Comparison of ENCODE assay signal across 21 mouse cellular contexts in the genomic region with DNA sequence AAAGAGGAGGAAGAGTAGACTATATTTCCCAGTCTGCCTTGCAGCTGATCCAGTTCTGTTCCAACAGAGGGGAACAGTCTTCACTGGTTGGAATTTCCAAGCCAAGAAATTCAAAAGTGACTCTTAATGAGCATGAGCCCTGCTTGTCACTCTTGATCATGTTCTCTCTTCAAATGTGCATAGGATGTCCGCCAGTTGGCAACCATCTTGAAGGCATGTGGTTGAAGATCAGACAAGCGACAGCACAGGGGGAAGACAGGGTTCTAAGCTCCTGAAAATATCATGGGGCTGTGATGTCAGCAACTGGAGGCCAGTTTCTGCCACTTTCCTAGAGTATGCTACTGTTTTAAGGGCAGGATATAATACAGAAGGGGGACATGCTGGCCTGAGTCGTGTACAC.
"Had no signal": no experiment of that assay in that cellular context is flagged by ENCODE, and none has a peak within 500 bp of the region (broad histone marks: within the 10 kb centered on the region; RNA-seq: fewer than 3 reads in every experiment).

No protein-coding gene starts in this region.

- DNase-seq: lung, adult 18-20 months; lung, embryonic 14.5 days; lung, postnatal 14 days; lung, postnatal 4 days; midbrain, embryonic 14.5 days; retina, postnatal 1 day; right cerebral cortex, adult 18-20 months; right cerebral cortex, postnatal 25 days; right cerebral cortex, postnatal 4 days; spleen, adult 18-20 months; thymus, adult 2 months; thymus, postnatal 25 days; thymus, postnatal 4 days had no signal

- H3K9me3 ChIP-seq: midbrain, embryonic 10.5 days; midbrain, embryonic 12.5 days; neural tube, embryonic 13.5 days; neural tube, embryonic 15.5 days; stomach, embryonic 15.5 days had no signal

- H3K4me2 ChIP-seq: lung, embryonic 14.5 days; midbrain, embryonic 12.5 days; neural tube, embryonic 13.5 days; neural tube, embryonic 15.5 days; stomach, embryonic 15.5 days had no signal

- H3K27ac ChIP-seq: liver, embryonic 14.5 days; midbrain, embryonic 10.5 days; midbrain, embryonic 12.5 days; neural tube, embryonic 13.5 days; neural tube, embryonic 15.5 days; stomach, embryonic 15.5 days had no signal

- H3K9ac ChIP-seq: liver, embryonic 14.5 days; lung, embryonic 14.5 days; midbrain, embryonic 12.5 days; neural tube, embryonic 13.5 days; neural tube, embryonic 15.5 days; stomach, embryonic 15.5 days had no signal

- H3K4me3 ChIP-seq: midbrain, embryonic 10.5 days; midbrain, embryonic 12.5 days; myocyte; neural tube, embryonic 13.5 days; neural tube, embryonic 15.5 days; stomach, embryonic 15.5 days had no signal

- H3K4me1 ChIP-seq: midbrain, embryonic 10.5 days; midbrain, embryonic 12.5 days; neural tube, embryonic 13.5 days; neural tube, embryonic 15.5 days; stomach, embryonic 15.5 days had no signal

- H3K27me3 ChIP-seq: midbrain, embryonic 12.5 days; neural tube, embryonic 13.5 days; neural tube, embryonic 15.5 days; stomach, embryonic 15.5 days had no signal

- H3K36me3 ChIP-seq: midbrain, embryonic 10.5 days; midbrain, embryonic 12.5 days; neural tube, embryonic 13.5 days; neural tube, embryonic 15.5 days; stomach, embryonic 15.5 days had no signal

- ATAC-seq: lung, postnatal 0 days had no signal
